8 mouse cellular contexts compared by ENCODE assay signal in the genomic region with DNA sequence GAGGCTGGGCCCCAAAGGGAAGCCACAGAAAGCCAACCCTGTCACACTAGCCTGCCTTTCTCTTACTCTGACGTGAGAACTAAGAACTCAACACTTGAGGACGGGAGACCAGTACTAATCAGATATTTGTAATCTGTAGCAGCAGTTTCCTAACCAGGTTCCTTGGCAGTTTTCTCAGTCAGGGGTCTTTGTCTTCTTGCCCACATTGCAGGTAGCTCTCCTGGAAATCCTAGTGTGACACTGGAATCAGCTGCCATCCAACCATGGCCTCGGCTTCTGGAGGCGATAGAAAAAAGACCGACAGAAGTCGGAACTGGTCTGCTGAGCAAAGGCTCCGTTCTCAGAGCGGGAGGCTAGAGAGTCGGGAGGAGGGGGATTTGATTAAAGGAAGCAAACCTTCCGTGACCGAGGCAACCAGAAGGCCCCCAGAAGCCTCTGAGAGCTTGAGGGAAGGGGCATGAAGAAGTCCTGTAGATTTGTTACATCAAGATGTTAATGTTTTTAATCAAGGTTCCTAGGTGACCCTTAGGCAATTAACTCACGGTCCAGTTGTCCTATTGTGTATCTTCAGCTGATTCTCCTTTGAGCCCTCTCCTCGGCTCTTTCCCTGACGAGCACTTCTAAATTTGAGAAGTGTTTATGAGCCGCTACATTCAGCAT.
DNase-seq lines count a peak whose midpoint lies in the region; ATAC-seq lines count a peak whose summit lies in the region.

No protein-coding gene starts in this region.

- no peaks in the 10 kb centered on the region for H3K9me3 ChIP-seq in liver, embryonic 11.5 days (ENCODE audit: control insufficient read depth, low read length)
- no peaks in the 10 kb centered on the region for H3K9me3 ChIP-seq in hindbrain, embryonic 14.5 days (ENCODE audit: control insufficient read depth, low read length)
- H3K9me3 ChIP-seq in neural tube, embryonic 12.5 days, result no peaks in the 10 kb centered on the region

- H3K9ac ChIP-seq in liver, embryonic 11.5 days (ENCODE audit: low read depth, low read length), result no peak overlapping the region
- peak overlapping the region; percentile 9 for H3K9ac ChIP-seq in hindbrain, embryonic 14.5 days
- no peak overlapping the region for H3K9ac ChIP-seq in neural tube, embryonic 12.5 days

- H3K36me3 ChIP-seq in liver, embryonic 11.5 days (ENCODE audit: control insufficient read depth, insufficient read depth, low read length), result no peaks in the 10 kb centered on the region
- H3K36me3 ChIP-seq in hindbrain, embryonic 14.5 days (replicated peaks; ENCODE audit: control insufficient read depth, insufficient read depth), result no peaks in the 10 kb centered on the region
- H3K36me3 ChIP-seq in neural tube, embryonic 12.5 days, result no peaks in the 10 kb centered on the region

- peak overlapping the region; percentile 33 for H3K4me2 ChIP-seq in liver, embryonic 11.5 days
- peak overlapping the region; percentile 39 for H3K4me2 ChIP-seq in hindbrain, embryonic 14.5 days (replicated peaks)
- peak overlapping the region; percentile 47 for H3K4me2 ChIP-seq in neural tube, embryonic 12.5 days (replicated peaks)

- no peaks in the 10 kb centered on the region for H3K4me1 ChIP-seq in liver, embryonic 11.5 days (replicated peaks; ENCODE audit: control insufficient read depth, insufficient read depth, low read length)
- H3K4me1 ChIP-seq in hindbrain, embryonic 14.5 days (replicated peaks; ENCODE audit: control insufficient read depth, insufficient read depth, low read length), result peaks cover 10% of the 10 kb centered on the region; the same call in 1 of the 2 replicates
- H3K4me1 ChIP-seq in neural tube, embryonic 12.5 days, result peaks cover 7% of the 10 kb centered on the region; the same call in 1 of the 2 replicates

- peak; percentile 52; the same call in 1 of the 2 replicates for ATAC-seq in cerebellum, adult (ENCODE audit: insufficient number of reproducible peaks, low FRiP score, low TSS enrichment)
- no peak for ATAC-seq in liver, embryonic 11.5 days (replicated peaks; ENCODE audit: low FRiP score)
- peak; percentile 78; the same call in 1 of the 2 replicates for ATAC-seq in hindbrain, embryonic 14.5 days (ENCODE audit: low FRiP score)
- ATAC-seq in neural tube, embryonic 12.5 days (ENCODE audit: low FRiP score, low read depth), result peak; percentile 80
- ATAC-seq in erythroblast, adult 5-6 weeks (replicated peaks; ENCODE audit: low FRiP score, poor library complexity, severe bottlenecking), result no peak

- intact Hi-C loops in gastrocnemius, postnatal 14 days (cut with DNase I; ENCODE audit: low total_unique reads), result no loop called here

- H3K27ac ChIP-seq in liver, embryonic 11.5 days (ENCODE audit: low read depth, low read length), result no peak overlapping the region
- peak overlapping the region; percentile 70 for H3K27ac ChIP-seq in hindbrain, embryonic 14.5 days
- H3K27ac ChIP-seq in neural tube, embryonic 12.5 days, result no peak overlapping the region

- DNase-seq in cerebellum, adult 9-11 months, result no peak
- DNase-seq in liver, embryonic 11.5 days (ENCODE audit: low spot score), result no peak
- no peak for DNase-seq in liver
- peak; percentile 52 for DNase-seq in hindbrain, embryonic 14.5 days (ENCODE audit: low spot score)
- no peak for DNase-seq in gastrocnemius, postnatal 14 days

- H3K27me3 ChIP-seq in liver, embryonic 11.5 days (replicated peaks; ENCODE audit: control insufficient read depth, insufficient read depth, low read length), result no peaks in the 10 kb centered on the region
- no peaks in the 10 kb centered on the region for H3K27me3 ChIP-seq in hindbrain, embryonic 14.5 days (ENCODE audit: control insufficient read depth, insufficient read depth, low read length)
- H3K27me3 ChIP-seq in neural tube, embryonic 12.5 days (replicated peaks), result no peaks in the 10 kb centered on the region

- 29% methylated on average over 15 of the region's 15 CpGs for WGBS in liver, embryonic 11.5 days
- WGBS in hindbrain, embryonic 14.5 days, result 3% methylated on average over 15 of the region's 15 CpGs
- WGBS in neural tube, embryonic 12.5 days, result 9% methylated on average over 15 of the region's 15 CpGs

- H3K4me3 ChIP-seq in liver, embryonic 11.5 days (ENCODE audit: low read depth, low read length), result no peak overlapping the region
- peak overlapping the region; percentile 21 for H3K4me3 ChIP-seq in hindbrain, embryonic 14.5 days (replicated peaks; ENCODE audit: low read length)
- no peak overlapping the region for H3K4me3 ChIP-seq in neural tube, embryonic 12.5 days

Comparison
In these comparisons a context has a peak if more than half of its experiments do, and no peak if none do; other contexts are left out.
1. ATAC-seq: peak in cerebellum, adult (single experiment), hindbrain, embryonic 14.5 days (single experiment) and neural tube, embryonic 12.5 days (single experiment); none in liver, embryonic 11.5 days (single experiment) and erythroblast, adult 5-6 weeks (single experiment).
2. Peak in every context shown above with its lines, with median percentiles within 50 percentile points of each other: H3K4me2 ChIP-seq.